Mouse (Mus musculus) brain, embryonic 14.5 days (tissue): ENCODE measurements at regions not wholly inside any gene's neighbourhood (a gene's known extent, or its start where the extent isn't known, plus 50 kb on each side); places are given as distances from the start of the nearest gene placed in this dataset.

Source experiments
- CTCF ChIP-seq: fragments of 200-500 bp; IDR thresholded peaks from 2 replicates; pipeline ENCODE4 v1.5.1; 2012; ENCODE audit warnings: inconsistent platforms, mild to moderate bottlenecking, moderate library complexity, borderline replicate concordance; ENCODE audit not compliant: insufficient read depth, insufficient read length; ENCODE audit errors: extremely low read depth
- POLR2A ChIP-seq: fragments of 200-500 bp; IDR thresholded peaks from 2 replicates; pipeline ENCODE4 v1.6.1; 2012; ENCODE audit warnings: mild to moderate bottlenecking, inconsistent platforms, borderline replicate concordance; ENCODE audit not compliant: poor library complexity, insufficient read depth, insufficient read length, severe bottlenecking; ENCODE audit errors: extremely low read depth

GRCm38 (mm10) chr19:16061821-16062220 is 70.8 kb upstream of the Gnaq start:
- TF ChIP-seq CTCF (no peak), POLR2A (no peak)
